Mouse (Mus musculus): Measurements from ENCODE around the gene Rabl2.

DNA sequence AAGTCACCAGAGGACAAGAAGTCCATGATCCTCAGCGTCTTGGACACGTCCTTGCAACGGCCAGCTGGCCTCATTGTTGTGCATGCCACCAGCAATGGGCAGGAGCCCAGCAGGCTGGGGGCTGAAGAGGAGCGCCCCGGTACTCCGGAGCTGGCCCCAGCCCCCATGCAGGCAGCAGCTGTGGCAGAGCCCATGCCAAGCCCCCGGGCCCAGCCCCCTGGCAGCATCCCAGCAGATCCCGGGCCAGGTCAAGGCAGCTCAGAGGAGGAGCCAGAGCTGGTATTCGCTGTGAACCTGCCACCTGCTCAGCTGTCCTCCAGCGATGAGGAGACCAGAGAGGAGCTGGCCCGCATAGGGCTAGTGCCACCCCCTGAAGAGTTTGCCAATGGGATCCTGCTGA lies 42.9 kb downstream of the Rabl2 start:
- TF ChIP-seq CTCF (IDR thresholded peaks at IDR 0.05; ENCODE audit: control insufficient read depth, insufficient read depth, insufficient replicate concordance, low read depth, low read length) (no peak), POLR2A (IDR thresholded peaks at IDR 0.05; ENCODE audit: control insufficient read depth, low read depth, low read length) (no peak)
